Mouse (Mus musculus): ENCODE results near the gene Fbp1. TPM values are rescaled to one million over a fixed set of nuclear protein-coding genes. Genes with fewer than 3 reads are reported as not detected.
"Not testable (repeated sequence)": the region's sequence is repeated elsewhere in the genome, so short reads cannot be mapped to it uniquely, and the experiment has no call there.

Gene Fbp1
- polyA plus RNA-seq, 1 experiment from 2014 or later = 0.30 TPM

DNA sequence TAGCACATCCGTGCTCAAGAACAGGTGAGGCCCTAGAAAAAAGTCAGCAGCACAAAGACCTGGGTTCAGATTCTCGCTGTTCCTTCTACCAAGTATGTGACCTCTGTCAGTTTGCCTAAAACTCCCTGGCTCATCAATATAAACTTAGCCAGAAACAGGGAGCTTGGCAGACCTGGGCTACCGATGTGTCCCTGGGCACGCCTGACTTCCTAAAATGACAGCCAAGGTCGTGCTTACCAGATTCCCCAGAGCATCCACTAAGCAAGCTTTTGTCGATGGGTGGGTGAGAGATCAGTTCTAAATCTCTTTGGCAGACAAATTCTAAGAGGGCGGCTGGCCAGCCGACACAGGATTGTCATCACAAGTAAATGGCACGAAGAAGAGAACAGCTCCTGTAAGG, 6.7 kb downstream of the Fbp1 start:
- H3K36me3 ChIP-seq (replicated peaks) = no peaks in the 10 kb centered on the region
- H3K4me1 ChIP-seq = no peaks in the 10 kb centered on the region
- H3K4me2 ChIP-seq = no peak overlapping the region
- H3K9ac ChIP-seq = no peak overlapping the region
- H3K27ac ChIP-seq = no peak overlapping the region
- no peak overlapping the region for H3K4me3 ChIP-seq
- H3K27me3 ChIP-seq (replicated peaks) = no peaks in the 10 kb centered on the region
- H3K9me3 ChIP-seq = no peaks in the 10 kb centered on the region
- no peak for ATAC-seq (replicated peaks)
- 81% methylated on average over 9 of the region's 9 CpGs for WGBS

DNA sequence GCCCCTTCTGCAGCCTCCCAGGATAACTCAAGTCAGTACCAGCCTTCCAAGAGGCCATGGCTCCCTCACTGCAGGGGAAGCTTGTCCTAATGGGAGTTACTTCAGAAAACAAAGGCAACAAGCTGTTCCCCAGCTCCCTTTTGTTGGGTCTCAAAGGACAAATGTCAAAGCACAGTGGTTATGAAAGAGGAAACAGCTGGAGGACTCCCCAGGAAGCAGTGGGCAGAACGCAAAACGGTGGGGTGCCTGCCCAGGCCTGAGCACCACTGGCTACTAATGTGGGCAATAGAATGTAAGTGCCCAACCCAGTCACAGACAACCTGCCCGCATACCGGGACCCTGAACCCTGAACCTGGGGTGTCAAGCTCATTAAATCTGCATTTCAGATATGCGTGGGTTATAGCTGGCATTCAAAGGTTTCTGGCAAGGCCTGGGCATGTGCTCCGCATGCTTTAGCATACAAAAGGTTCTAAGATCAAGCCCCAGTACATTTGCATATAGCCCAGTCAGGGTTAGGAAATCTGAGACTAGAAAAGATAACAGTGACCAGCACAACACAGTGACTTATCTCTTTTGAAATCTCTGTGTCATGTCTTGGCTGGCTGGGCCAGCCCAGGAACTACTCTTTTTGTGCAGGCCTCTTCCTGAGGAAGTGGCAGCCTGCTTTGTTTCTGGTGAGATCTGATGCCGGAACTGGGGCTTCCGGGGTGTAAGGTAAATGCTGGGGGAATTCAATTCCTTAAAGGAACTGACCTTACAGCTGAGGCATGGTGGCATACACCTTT, 8.1 kb downstream of the Fbp1 start:
- Histone ChIP-seq H3K4me3 (no peak overlapping the region), H3K9me3 (no peaks in the 10 kb centered on the region), H3K9ac (no peak overlapping the region), H3K4me2 (no peak overlapping the region), H3K27ac (no peak overlapping the region), H3K36me3 (replicated peaks) (no peaks in the 10 kb centered on the region), H3K27me3 (replicated peaks) (no peaks in the 10 kb centered on the region), H3K4me1 (no peaks in the 10 kb centered on the region)
- WGBS = 24% methylated on average over 8 of the region's 8 CpGs
- no peak for ATAC-seq (replicated peaks)

DNA sequence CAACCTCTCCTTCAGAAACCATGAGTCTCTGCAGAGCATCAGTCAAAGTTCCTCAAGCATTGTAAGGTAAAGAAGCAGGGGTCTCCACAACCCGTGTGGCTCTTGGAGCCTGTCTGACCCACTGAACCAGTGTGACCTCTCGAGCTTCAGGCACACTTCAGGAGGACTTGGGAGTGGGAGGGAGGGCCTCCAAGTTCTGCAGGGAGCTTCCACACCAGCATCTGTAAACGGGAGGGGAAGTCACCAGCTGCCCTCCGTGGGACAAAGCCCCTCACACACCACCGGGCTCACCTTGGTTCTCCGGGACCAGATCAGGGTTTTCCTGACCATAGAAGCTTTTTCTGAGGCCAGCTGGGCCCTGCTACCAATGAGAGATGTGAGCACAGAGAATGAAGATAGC, 8.7 kb downstream of the Fbp1 start:
- Histone ChIP-seq H3K9ac (no peak overlapping the region), H3K27me3 (replicated peaks) (no peaks in the 10 kb centered on the region), H3K9me3 (no peaks in the 10 kb centered on the region), H3K4me3 (no peak overlapping the region), H3K36me3 (replicated peaks) (no peaks in the 10 kb centered on the region), H3K4me2 (no peak overlapping the region), H3K27ac (no peak overlapping the region), H3K4me1 (no peaks in the 10 kb centered on the region)
- no peak for ATAC-seq (replicated peaks)
- 24% methylated on average over 6 of the region's 6 CpGs for WGBS

DNA sequence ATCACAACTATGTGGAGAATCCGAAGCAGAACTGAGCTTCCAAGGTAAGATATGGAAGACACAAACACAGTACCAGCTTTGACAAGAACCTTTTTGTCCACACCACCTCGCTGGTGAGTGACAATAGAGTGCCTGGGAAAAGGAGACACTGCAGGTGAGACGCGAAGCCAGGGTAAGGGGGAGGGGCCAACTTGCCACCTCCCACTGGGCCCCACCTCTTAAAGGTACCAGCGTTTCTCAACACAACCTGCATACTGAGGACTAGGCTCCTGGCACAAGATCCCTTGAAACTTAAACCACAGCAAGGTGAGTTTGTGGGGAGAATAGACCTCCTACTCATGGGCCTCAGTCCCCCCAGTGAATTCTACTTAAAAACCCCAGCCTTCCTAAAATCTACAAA, 10.8 kb downstream of the Fbp1 start:
- WGBS = 9% methylated on average over 5 of the region's 5 CpGs
- ATAC-seq (replicated peaks) = no peak
- no peaks in the 10 kb centered on the region for H3K36me3 ChIP-seq (replicated peaks)

DNA sequence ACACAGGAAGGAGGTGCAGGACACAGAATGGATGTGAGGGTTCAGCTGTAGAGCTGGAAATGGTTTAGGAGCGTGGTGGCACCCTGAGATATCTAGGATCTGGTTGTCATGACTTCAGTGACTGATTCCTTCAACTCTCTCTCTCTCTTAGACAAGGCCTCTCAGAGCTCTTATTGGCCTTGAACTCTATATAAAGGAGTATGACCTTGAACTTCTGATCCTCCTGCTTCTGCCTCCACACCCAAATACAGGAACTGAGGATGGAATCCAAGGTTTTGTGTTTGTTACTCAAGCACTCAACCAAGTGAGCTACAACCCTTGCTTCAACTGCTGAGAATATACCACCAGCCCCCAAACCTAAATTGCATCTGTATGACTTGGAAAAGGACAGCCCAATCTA, 12.0 kb downstream of the Fbp1 start:
- Histone ChIP-seq H3K4me1 (no peaks in the 10 kb centered on the region), H3K9ac (no peak overlapping the region), H3K9me3 (no peaks in the 10 kb centered on the region), H3K27me3 (replicated peaks) (no peaks in the 10 kb centered on the region), H3K4me2 (no peak overlapping the region), H3K4me3 (no peak overlapping the region), H3K36me3 (replicated peaks) (no peaks in the 10 kb centered on the region), H3K27ac (no peak overlapping the region)
- ATAC-seq (replicated peaks) = no peak
- WGBS = 58% methylated on average over 1 of the region's 1 CpGs

More for the DNA sequence above, 10.8 kb downstream of the Fbp1 start:
- Histone ChIP-seq H3K9ac (no peak overlapping the region), H3K4me3 (no peak overlapping the region), H3K4me2 (no peak overlapping the region), H3K4me1 (no peaks in the 10 kb centered on the region), H3K27me3 (replicated peaks) (no peaks in the 10 kb centered on the region), H3K9me3 (no peaks in the 10 kb centered on the region), H3K27ac (no peak overlapping the region)

DNA sequence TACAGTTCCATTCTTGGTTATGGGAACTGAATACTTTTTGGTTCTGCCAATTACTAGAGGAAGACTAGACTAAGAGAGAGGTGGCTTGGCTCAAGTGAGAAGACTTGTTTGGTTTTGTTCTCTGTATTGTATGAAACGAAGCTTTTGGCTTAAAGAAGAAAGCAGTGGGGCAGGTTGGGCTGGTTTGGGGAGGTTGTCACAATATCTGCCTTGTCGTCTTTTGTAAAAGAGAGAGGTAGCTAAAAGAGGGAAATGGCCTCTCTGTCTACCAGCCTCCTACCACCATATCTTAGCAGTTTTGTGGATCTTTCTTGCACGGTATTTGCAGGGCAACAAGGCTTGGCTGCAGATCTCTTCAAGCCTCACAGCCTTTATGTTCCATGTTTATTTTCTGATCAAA, 15.8 kb downstream of the Fbp1 start:
- Histone ChIP-seq H3K9me3 (no peaks in the 10 kb centered on the region), H3K4me3 (no peak overlapping the region), H3K9ac (no peak overlapping the region), H3K4me2 (no peak overlapping the region), H3K36me3 (replicated peaks) (no peaks in the 10 kb centered on the region), H3K4me1 (no peaks in the 10 kb centered on the region), H3K27ac (no peak overlapping the region), H3K27me3 (replicated peaks) (no peaks in the 10 kb centered on the region)
- no peak for ATAC-seq (replicated peaks)
- 67% methylated on average over 3 of the region's 3 CpGs for WGBS

DNA sequence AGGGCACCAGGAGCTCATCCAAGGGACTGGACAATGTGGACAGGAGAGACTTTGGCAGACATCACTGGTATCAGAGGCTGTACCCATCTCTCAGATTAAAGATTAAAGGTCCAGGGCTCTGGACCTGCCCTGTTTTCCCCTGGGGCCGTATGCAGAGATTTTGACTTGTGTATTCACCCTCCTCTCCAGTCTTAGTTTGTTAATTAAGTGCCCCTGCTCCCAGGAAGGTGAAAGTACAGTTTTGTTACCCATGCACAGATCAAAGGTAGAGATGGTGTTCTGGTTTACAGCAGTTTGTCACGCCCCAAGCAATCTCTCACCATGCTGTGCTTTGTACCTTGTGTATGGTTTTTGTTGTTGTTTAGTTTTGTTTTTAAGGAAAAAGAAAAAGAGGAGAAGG, 17.5 kb downstream of the Fbp1 start:
- Histone ChIP-seq H3K36me3 (replicated peaks) (no peaks in the 10 kb centered on the region), H3K4me3 (no peak overlapping the region), H3K4me2 (no peak overlapping the region), H3K27ac (no peak overlapping the region), H3K4me1 (no peaks in the 10 kb centered on the region), H3K27me3 (replicated peaks) (no peaks in the 10 kb centered on the region), H3K9me3 (no peaks in the 10 kb centered on the region), H3K9ac (no peak overlapping the region)
- ATAC-seq (replicated peaks) = no peak
- 95% methylated on average over 2 of the region's 2 CpGs for WGBS

DNA sequence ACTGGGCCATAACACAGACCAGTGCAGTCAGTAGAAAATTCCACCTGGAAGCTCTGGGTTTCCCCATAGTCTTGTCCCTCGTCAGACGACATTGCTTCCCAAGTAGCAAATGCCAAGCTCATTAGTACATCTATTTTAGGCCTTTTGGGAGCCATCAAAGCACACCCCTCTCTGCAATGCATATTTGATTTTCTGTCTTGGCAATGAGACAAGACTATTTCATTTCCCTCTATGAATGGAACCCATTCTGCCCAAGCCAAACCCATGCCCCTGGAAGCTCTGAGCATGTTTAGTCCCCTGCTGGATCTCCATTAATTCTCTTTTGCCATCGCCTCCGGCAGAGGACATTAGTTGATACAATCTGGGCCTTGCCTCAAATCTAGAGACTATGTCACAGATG, 21.3 kb downstream of the Fbp1 start:
- no peak overlapping the region for H3K9ac ChIP-seq
- H3K27me3 ChIP-seq (replicated peaks) = no peaks in the 10 kb centered on the region
- no peaks in the 10 kb centered on the region for H3K36me3 ChIP-seq (replicated peaks)
- WGBS = 54% methylated on average over 4 of the region's 4 CpGs
- H3K27ac ChIP-seq = no peak overlapping the region
- no peaks in the 10 kb centered on the region for H3K9me3 ChIP-seq
- no peak overlapping the region for H3K4me3 ChIP-seq
- ATAC-seq (replicated peaks) = peak; percentile 48
- H3K4me2 ChIP-seq = no peak overlapping the region
- no peaks in the 10 kb centered on the region for H3K4me1 ChIP-seq

DNA sequence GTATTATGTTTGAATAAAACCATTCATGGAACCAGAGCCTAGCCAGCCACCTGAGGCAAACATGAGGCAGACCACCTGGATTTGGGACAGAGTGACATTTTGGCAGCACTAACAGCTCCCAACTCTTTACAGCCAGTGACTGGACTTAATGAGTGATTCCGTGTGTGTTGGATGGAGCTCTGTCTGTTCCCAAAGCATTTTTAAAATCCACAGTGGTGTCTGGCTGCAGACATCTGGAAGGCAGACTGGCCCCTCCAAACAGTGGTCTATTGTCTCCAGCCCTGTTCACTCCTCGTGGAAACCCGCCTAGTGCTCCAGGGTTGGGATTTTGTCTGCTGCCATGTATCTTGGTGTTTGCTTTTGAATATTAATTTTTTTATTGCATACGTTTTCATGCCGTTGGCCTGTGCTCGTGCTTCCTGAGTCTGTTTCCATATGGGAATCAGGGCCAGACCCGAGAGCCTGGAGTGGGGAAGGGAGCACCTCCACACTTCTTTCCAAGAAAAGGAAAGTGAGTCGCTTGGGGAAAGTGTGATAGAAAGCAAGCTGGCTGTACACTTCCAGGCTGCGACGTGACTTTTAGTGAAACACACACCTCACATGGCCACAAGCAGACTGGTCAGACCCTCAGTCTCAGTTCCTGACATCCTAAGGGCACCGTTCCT, 22.3 kb downstream of the Fbp1 start:
- no peaks in the 10 kb centered on the region for H3K4me1 ChIP-seq
- no peak for ATAC-seq (replicated peaks)
- no peaks in the 10 kb centered on the region for H3K36me3 ChIP-seq (replicated peaks)
- H3K27ac ChIP-seq = no peak overlapping the region
- H3K27me3 ChIP-seq (replicated peaks) = no peaks in the 10 kb centered on the region
- H3K9me3 ChIP-seq = no peaks in the 10 kb centered on the region
- no peak overlapping the region for H3K9ac ChIP-seq
- 74% methylated on average over 11 of the region's 11 CpGs for WGBS
- H3K4me2 ChIP-seq = no peak overlapping the region
- H3K4me3 ChIP-seq = no peak overlapping the region

DNA sequence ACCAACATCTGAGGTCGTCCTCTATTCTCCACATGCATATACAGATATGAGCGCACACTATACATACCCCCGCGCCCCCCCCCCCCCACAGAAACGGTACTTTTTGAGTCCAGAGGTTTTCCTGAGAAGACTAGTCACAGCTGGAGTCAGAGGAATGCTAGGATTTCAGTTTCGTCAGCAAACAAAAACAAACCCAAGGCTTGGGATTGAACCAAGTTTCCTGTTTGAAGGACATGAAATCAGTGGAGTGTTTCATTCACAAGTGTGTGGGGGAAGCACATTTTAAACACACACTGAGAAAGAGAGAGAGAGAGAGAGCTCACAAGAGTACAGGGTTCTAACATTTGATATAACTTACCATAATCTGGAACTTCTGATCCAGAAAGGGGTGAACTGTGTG, 24.3 kb downstream of the Fbp1 start:
- H3K4me1 ChIP-seq = no peaks in the 10 kb centered on the region
- H3K36me3 ChIP-seq (replicated peaks) = no peaks in the 10 kb centered on the region
- no peak overlapping the region for H3K27ac ChIP-seq
- no peak overlapping the region for H3K9ac ChIP-seq
- no peaks in the 10 kb centered on the region for H3K9me3 ChIP-seq
- H3K27me3 ChIP-seq (replicated peaks) = no peaks in the 10 kb centered on the region
- WGBS = 74% methylated on average over 6 of the region's 6 CpGs
- H3K4me2 ChIP-seq = no peak overlapping the region
- ATAC-seq (replicated peaks) = no peak
- no peak overlapping the region for H3K4me3 ChIP-seq

DNA sequence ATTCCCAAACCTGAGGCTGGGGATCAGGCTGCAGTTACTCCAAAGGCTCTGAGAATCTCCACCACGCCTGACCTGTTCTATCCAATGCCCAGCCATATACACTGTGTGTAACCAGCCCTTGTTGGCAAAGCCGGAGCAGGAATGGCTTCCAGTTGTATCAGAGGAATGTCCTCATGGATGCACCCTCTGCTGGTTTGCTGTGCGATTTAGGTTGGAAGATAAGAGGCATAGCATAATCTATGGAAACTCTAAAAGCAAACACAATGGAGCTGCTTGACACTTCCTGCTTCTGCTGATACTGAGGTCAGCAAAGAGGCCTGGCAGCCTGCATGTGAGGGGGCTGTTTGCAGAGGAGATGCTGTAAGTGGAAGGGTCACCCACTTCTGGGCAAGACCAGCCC, 25.2 kb downstream of the Fbp1 start:
- H3K36me3 ChIP-seq (replicated peaks) = no peaks in the 10 kb centered on the region
- no peaks in the 10 kb centered on the region for H3K27me3 ChIP-seq (replicated peaks)
- H3K4me3 ChIP-seq = no peak overlapping the region
- no peak overlapping the region for H3K27ac ChIP-seq
- ATAC-seq (replicated peaks) = no peak
- H3K9me3 ChIP-seq = no peaks in the 10 kb centered on the region
- no peaks in the 10 kb centered on the region for H3K4me1 ChIP-seq
- no peak overlapping the region for H3K9ac ChIP-seq
- 89% methylated on average over 3 of the region's 3 CpGs for WGBS
- H3K4me2 ChIP-seq = no peak overlapping the region

DNA sequence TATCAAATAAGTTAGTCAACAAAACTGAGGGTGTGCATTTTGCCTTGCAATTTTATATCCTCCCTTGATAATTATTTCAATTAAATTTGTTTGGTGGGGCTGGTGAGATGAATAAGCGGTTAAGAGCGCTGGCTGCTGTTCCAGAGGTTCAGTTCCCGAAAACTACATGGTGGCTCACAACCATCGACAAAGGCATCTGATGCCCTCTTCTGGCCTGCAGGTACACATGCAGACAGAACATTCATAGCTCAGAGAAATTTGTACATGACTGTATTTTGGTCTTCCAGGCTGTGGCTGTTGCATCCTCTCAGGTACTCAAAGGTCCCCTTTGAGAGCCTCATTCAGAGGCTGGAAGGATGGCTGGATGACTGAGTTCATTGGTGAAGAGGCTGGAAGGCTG, 28.0 kb downstream of the Fbp1 start:
- WGBS = 90% methylated on average over 4 of the region's 4 CpGs
- Histone ChIP-seq H3K27me3 (replicated peaks) (no peaks in the 10 kb centered on the region), H3K4me1 (no peaks in the 10 kb centered on the region), H3K4me3 (no peak overlapping the region), H3K9ac (no peak overlapping the region), H3K9me3 (no peaks in the 10 kb centered on the region), H3K4me2 (no peak overlapping the region), H3K36me3 (replicated peaks) (no peaks in the 10 kb centered on the region), H3K27ac (no peak overlapping the region)
- no peak for ATAC-seq (replicated peaks)

DNA sequence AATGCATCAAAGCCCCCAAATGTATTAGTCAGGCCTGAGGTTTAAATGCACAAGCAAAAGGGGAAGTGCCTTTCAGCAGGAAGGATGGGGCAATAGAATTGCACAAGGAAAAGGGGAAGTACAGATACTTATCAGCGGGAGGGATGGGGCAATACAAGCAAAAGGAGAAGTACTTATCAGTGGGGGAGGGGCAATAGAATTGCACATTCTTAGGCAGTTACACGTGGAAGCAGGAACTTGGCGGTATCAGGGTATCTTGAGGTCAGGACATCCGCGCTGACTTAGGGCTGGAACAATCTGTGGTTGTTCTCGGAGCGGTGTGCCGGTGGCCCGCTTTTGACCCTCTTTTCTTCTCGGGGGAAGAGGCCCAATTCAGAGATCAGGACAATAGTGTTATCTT, 28.8 kb downstream of the Fbp1 start:
- not testable (repeated sequence) for H3K4me2 ChIP-seq; H3K36me3 ChIP-seq (replicated peaks); H3K27me3 ChIP-seq (replicated peaks); H3K9ac ChIP-seq; H3K27ac ChIP-seq; H3K4me3 ChIP-seq; H3K9me3 ChIP-seq; H3K4me1 ChIP-seq; ATAC-seq (replicated peaks)
- 88% methylated on average over 10 of the region's 10 CpGs for WGBS

Data from midbrain, embryonic 15.5 days (tissue).